Mouse (Mus musculus): ENCODE data around the gene Dll4.

The Dll4 gene

DNA sequence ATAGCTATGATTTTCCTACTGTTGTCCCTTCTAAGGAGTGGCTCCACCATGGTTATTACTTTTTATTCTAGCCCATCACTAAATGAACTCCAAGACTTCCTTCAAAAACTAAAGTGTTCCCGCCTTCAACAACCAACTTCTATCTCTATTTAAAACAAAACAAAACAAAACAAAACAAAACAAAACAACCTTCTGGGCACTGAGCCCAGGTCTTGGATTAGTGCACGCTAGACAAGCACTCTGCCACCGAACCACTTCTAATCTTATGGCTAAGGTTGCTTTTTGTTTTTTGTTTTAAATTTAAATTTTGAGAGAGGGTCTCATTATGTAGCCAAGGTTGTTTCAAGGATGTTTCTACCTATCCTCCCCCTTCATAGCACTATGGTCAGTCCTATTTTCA, 52.2 kb downstream of the Dll4 start:
- ATAC-seq (ENCODE audit: insufficient number of reproducible peaks, low FRiP score, low TSS enrichment), result no peak

DNA sequence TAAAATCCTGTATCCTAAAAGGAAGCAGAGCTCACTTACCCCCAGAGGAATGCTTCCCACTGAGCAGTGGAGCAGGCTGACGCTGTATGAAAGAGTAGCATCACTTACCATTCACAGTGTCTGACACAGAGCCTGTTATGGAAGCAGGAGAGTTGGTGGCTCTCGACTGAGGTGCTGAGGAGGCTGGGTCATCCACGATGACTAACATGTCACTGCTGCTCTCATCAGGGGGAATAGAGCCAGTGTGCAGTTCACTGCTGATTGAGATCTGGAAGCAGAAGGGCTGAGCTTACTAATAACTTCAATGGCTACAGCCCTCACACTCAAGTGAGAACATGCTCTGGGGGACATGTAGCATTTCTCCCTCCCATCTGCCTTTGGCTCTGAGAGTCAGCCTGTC, 53.9 kb downstream of the Dll4 start:
- no peak for ATAC-seq (ENCODE audit: insufficient number of reproducible peaks, low FRiP score, low TSS enrichment)
